Mouse (Mus musculus): ENCODE results near the gene Serpine3. TPM values are rescaled to one million over a fixed set of nuclear protein-coding genes. Genes with fewer than 3 reads are reported as not detected.

The Serpine3 gene
- total RNA-seq, 4 experiments from 2014 or later, result not detected

Other genes with a start within 250 kb of the Serpine3 start
- 1 to 10 TPM in 3 of 4 experiments, under 1 TPM in 1; 0.97 to 1.9 (median 1.3) TPM for gene Gucy1b2, start 207.4 kb upstream of the Serpine3 start, total RNA-seq (2022)
- gene Fam124a, start 107.9 kb upstream of the Serpine3 start, total RNA-seq (2022), result 1 to 10 TPM; 1.3 to 3.3 (median 1.8) TPM
- not detected for gene Gm4131, start 96.7 kb upstream of the Serpine3 start, total RNA-seq (2022)
- gene Ints6, start 97.5 kb downstream of the Serpine3 start, total RNA-seq (2022), result 10 to 100 TPM; 53.6 to 71.6 (median 58.9) TPM
- gene Wdfy2, start 174.0 kb downstream of the Serpine3 start, total RNA-seq (2022), result 10 to 100 TPM; 39.7 to 40.5 (median 40.0) TPM